Mouse (Mus musculus) heart, postnatal 25 days (tissue): Measurements from ENCODE around the gene Wscd2. TPM values are rescaled to one million over a fixed set of nuclear protein-coding genes. Genes with fewer than 3 reads are reported as not detected.

Experiments used
- DNase-seq: peaks from one replicate; pipeline ENCODE4 v3.0.0; 2022; ENCODE audit warnings: low spot score
- intact Hi-C: fragments of 180-260 bp; cut with DNase I; formaldehyde crosslinking; loops from one replicate; pipeline ENCODE4 v1.15.1; 2025
- total RNA-seq, 2 experiments: library from RNA; stranded (reverse); gene quantifications; 2 replicates each; pipeline ENCODE4 v1.2.3; 2021

Gene Wscd2
- total RNA-seq: under 1 TPM; 0.34 to 0.36 TPM

- DNase-seq: no peak
- intact Hi-C loops: no loop called here
Observed at GRCm38 (mm10) chr5:113490033-113490432, at the start of gene Wscd2. Gene Wscd2, plus strand, starts transcription at chr5:113490333.

DNA sequence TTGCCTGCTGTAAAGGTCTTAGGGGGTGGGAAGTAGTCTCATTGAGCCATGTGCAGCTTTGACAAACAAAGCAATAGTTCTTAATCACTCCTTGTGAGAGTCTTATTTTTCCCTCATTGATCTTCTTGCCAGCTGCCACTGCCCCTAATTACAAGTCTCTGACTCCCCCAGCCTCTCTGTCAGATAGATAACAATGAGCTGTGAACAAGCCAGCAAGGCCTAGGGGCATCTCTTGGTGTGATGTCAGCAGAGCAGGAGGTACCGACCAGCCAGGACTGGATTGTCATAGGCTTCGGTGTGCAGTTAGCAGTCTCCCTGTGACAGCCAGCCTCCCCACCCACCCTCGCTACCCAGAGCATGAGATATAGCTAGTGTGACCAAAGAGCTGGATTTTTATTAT, 48.0 kb upstream of the Wscd2 start:
- no peak for DNase-seq
- intact Hi-C loops: no loop called here

- intact Hi-C loops: no loop called here
Observed at GRCm38 (mm10) chr5:113448023-113448734, 42.0 kb upstream of the Wscd2 start.

GRCm38 (mm10) chr5:113449336-113449735, 40.8 kb upstream of the Wscd2 start:
- DNase-seq: no peak
- intact Hi-C loops: no loop called here

More at GRCm38 (mm10) chr5:113448023-113448734, 42.0 kb upstream of the Wscd2 start:
- no peak for DNase-seq

DNA sequence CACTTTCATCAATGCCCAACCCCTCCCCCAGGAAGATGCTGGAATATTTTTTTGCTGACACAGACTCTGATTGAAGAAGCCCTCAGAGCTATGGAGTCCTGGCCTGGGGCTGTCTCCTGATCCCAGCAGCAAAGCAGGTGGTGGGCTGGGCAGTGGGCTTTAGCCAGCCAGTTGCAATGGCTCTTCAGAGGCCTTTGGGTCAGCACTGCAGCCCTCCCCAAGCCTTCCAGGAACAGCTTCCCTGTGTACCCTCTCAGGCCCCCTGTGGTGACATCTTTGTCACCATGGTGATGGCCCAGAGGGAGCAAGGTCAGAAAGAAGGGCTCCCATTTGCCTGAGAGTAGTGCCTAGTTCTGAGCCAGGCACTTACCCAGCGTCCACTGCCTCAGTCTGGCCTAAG, 37.4 kb upstream of the Wscd2 start:
- no peak for DNase-seq
- intact Hi-C loops: no loop called here

GRCm38 (mm10) chr5:113453356-113453755, 36.8 kb upstream of the Wscd2 start:
- intact Hi-C loops: no loop called here
- DNase-seq: no peak

- intact Hi-C loops: no loop called here
- DNase-seq: no peak
Observed at GRCm38 (mm10) chr5:113456020-113456419, 34.1 kb upstream of the Wscd2 start.

DNA sequence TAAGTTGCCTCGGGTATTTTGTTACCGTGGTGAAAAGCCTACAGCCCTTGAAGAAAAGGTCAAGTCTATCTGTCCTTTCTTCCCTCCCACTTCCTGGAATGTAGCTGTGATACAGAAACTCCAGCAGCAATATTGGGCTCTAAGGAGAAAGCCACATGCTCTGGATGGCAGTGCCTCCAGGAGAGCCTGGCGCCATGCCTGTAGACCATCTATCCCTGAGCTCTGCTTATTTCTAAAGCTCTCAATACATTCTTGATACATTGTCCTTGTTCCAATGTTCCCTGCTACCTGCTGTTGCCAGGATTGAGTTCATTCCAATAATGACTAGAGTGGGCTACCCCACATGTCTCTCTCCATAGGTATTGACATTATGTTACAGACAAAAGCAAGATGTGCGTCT, 33.4 kb upstream of the Wscd2 start:
- intact Hi-C loops: no loop called here
- no peak for DNase-seq

DNA sequence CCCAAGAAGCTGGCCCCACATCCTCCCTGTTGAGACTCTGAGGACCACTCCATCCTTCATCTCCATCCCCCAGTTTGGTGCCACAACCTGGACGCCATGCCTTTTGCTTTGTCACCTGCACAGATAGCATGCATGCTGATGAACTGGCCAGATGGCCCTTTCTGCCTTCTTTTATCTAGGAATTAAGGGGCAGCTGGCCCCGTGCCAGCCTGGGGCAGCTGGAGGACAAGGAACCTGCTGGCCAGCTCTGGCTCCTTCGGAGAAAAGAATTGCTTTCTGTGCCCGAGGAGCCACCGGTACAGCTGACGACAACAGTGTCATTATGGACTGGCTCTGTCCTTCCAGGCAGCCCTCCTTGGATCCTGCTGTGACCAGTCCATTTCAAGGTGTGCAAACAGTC, 32.9 kb upstream of the Wscd2 start:
- intact Hi-C loops: no loop called here
- DNase-seq: no peak

DNA sequence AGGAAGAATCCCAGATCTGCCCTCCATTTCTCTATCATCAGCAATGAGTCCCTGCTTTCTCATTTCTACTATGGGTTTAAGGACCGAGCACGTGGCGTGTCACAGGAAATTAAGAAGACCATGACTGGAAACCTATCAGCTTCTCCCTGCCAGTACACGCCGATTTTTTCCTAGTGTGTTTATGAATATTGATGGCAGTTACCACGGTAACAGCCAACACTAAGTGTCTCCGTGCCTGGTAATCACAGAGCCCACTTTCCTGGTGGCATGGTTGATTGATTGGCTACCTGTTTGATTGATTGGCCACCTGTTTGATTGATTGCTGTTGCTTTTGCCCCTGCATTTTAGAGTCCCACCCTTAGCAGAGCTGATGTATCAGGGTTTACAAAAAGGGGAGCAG, 30.2 kb upstream of the Wscd2 start:
- no peak for DNase-seq
- intact Hi-C loops: no loop called here

GRCm38 (mm10) chr5:113461582-113461981, 28.6 kb upstream of the Wscd2 start:
- intact Hi-C loops: no loop called here
- DNase-seq: no peak

DNA sequence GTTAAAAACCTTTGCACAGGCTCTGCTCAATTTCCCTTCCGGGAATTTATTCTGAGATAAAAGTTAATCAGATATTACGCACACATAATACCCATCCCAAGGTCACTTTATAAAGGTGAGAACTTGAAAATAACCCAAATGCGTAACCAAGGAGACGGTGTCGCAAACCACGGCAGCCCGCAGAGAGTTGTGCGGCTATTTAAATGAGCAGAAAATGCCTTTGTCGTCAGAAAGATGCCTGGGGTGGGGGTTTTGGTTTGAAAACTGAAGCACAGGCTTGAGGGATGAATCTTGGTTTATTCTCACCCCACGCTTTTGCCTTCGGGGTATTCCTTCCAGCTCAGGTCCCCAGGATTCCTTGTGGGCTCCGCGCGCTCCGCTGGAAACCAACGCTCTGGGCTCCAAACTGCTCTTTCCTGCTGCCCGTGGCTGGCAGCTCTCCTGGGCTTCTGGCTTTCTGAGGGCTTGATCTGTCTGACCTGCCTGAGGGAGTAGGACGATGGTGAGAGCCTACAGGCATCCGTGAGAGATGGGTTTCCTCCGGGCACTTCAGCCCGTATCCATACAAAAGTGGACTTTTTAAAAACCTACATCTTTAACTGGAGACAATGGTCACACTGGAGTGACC, 28.0 kb upstream of the Wscd2 start:
- intact Hi-C loops: no loop called here
- no peak for DNase-seq

GRCm38 (mm10) chr5:113464731-113465130, 25.4 kb upstream of the Wscd2 start:
- intact Hi-C loops: no loop called here
- no peak for DNase-seq

- DNase-seq: no peak
- intact Hi-C loops: no loop called here
Observed at GRCm38 (mm10) chr5:113466536-113466935, 23.6 kb upstream of the Wscd2 start.

DNA sequence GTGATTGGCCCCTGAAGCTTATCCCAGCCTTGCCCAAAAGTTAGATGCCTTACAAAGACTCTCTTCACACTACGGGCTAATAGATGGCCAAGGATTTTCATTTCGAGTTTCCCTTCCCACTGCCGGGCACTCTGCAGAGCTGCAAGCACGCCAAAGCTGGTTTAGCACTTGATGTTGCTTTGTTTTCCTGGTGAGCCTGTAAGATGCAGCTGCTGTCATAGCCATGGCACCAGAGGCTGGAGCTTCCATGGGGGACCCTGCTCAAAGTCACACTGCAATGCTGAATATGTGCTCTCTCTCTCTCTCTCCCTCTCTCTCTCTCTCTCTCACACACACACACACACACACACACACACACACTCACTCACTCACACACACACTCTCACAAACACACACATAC, 23.1 kb upstream of the Wscd2 start:
- no peak for DNase-seq
- intact Hi-C loops: no loop called here

- DNase-seq: no peak
- intact Hi-C loops: no loop called here
Observed at GRCm38 (mm10) chr5:113467765-113468164, 22.4 kb upstream of the Wscd2 start.

DNA sequence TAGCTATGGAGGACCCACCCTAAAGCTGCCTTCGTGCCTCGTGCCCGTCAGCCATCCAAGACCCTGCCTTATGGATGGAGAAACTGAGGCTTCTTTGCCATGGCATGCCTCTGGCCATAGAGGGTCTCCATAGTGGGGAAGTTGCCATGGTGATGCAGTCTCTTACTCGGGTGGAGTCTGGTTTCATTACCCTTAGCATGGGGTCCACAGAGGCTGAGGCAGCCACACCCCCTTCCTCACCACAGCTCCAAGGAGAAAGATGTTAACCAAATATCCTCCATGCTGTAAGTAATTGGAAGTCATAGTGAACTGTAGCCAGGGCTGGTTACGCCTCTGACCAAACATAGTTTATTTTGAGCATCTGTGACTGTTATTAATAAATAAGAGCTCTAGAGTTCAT, 21.5 kb upstream of the Wscd2 start:
- no peak for DNase-seq
- intact Hi-C loops: no loop called here

- DNase-seq: no peak
- intact Hi-C loops: no loop called here
Observed at GRCm38 (mm10) chr5:113469231-113469630, 20.9 kb upstream of the Wscd2 start.

- intact Hi-C loops: loop anchor here (2.0 to 10.0 kb wide), 2 partner anchors 103 to 345 kb away; no protein-coding TSS in a partner anchor
- DNase-seq: no peak
Observed at GRCm38 (mm10) chr5:113469826-113470225, 20.3 kb upstream of the Wscd2 start.

DNA sequence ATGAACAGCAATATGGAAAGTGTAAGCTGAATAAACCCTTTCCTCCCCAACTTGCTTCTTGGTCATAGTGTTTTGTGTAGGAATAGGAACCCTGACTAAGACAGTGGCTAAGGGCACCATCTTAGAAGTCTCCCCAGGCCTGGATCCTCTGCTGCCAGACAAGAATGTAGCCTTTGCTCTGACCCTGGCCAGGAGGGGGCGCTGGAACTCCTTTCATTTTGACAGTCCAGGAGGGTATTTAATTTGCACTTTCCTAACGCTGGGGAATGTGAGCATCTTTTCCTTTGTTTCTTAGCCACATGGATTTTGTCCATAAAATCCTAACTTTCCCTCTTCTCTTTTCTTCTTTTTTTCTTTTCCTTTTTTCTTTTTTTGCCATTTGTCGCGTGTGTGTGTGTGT, 18.7 kb upstream of the Wscd2 start:
- intact Hi-C loops: loop anchor here (1.0 to 10.0 kb wide), 3 partner anchors 105 to 343 kb away; partner anchors contain the start of gene 1700069L16Rik

GRCm38 (mm10) chr5:113472339-113472738, 17.8 kb upstream of the Wscd2 start:
- no peak for DNase-seq
- intact Hi-C loops: loop anchor here (10.0 kb wide), 1 partner anchor 342 kb away; no protein-coding TSS in a partner anchor

More for the DNA sequence above, 18.7 kb upstream of the Wscd2 start:
- DNase-seq: peak; percentile 38
